Mouse (Mus musculus): Measurements from ENCODE around the gene Dld. TPM values are rescaled to one million over a fixed set of nuclear protein-coding genes. Genes with fewer than 3 reads are reported as not detected.
A peak's percentile ranks its signal among the peaks of the same experiment; 100 is the strongest.

Gene Dld
- 166 and 209 TPM in 2 replicates for polyA plus RNA-seq (2016; fragmentation: Nextera tagmentation; extraction: Ambion mirVana)

GRCm38 (mm10) chr12:31350944-31351928 lies at the start of gene Dld:
Gene Dld, minus strand, starts transcription at chr12:31351453.
- 5% methylated on average over 66 of the region's 66 CpGs for whole genome bisulfite sequencing
- H3K4me1 ChIP-seq: 0 out of 2 replicates have a peak, but pooled peaks cover 7% of the 10 kb centered on the region
- DNase-seq (ENCODE audit: low spot score): peak; percentile 98
- peak within 1 kb of the TSS; percentile 94 for H3K4me3 ChIP-seq
- no peaks in the 10 kb centered on the region for H3K9me3 ChIP-seq
- H3K27me3 ChIP-seq (ENCODE audit: insufficient read depth, poor library complexity, severe bottlenecking): no peaks in the 10 kb centered on the region
- H3K36me3 ChIP-seq: peaks cover 28% of the 10 kb centered on the region
- peak within 1 kb of the TSS; percentile 95 for H3K27ac ChIP-seq

GRCm38 (mm10) chr12:31400821-31401220 lies 49.6 kb upstream of the Dld start:
- no peaks in the 10 kb centered on the region for H3K9me3 ChIP-seq
- H3K27me3 ChIP-seq (ENCODE audit: insufficient read depth, poor library complexity, severe bottlenecking): no peaks in the 10 kb centered on the region
- WGBS: 91% methylated on average over 1 of the region's 1 CpGs
- no peaks in the 10 kb centered on the region for H3K36me3 ChIP-seq
- no peaks in the 10 kb centered on the region for H3K4me1 ChIP-seq
- H3K27ac ChIP-seq: no peak overlapping the region
- no peak overlapping the region for H3K4me3 ChIP-seq
- no peak for DNase-seq (ENCODE audit: low spot score)

- 83% methylated on average over 4 of the region's 4 CpGs for WGBS
- H3K27ac ChIP-seq: no peak overlapping the region
- no peak for DNase-seq (ENCODE audit: low spot score)
These were observed 46.5 kb upstream of the Dld start for GRCm38 (mm10) chr12:31397709-31398108.

GRCm38 (mm10) chr12:31395895-31396294 lies 44.6 kb upstream of the Dld start:
- DNase-seq (ENCODE audit: low spot score): no peak
- no peaks in the 10 kb centered on the region for H3K9me3 ChIP-seq
- H3K27ac ChIP-seq: no peak overlapping the region
- H3K36me3 ChIP-seq: no peaks in the 10 kb centered on the region
- WGBS: 80% methylated on average over 1 of the region's 1 CpGs
- no peaks in the 10 kb centered on the region for H3K27me3 ChIP-seq (ENCODE audit: insufficient read depth, poor library complexity, severe bottlenecking)
- H3K4me1 ChIP-seq: no peaks in the 10 kb centered on the region
- H3K4me3 ChIP-seq: no peak overlapping the region

More at GRCm38 (mm10) chr12:31397709-31398108, 46.5 kb upstream of the Dld start:
- Histone ChIP-seq H3K27me3 (ENCODE audit: insufficient read depth, poor library complexity, severe bottlenecking) (no peaks in the 10 kb centered on the region), H3K9me3 (no peaks in the 10 kb centered on the region), H3K36me3 (no peaks in the 10 kb centered on the region), H3K4me1 (no peaks in the 10 kb centered on the region), H3K4me3 (no peak overlapping the region)

GRCm38 (mm10) chr12:31391696-31392095 lies 40.4 kb upstream of the Dld start:
- no peaks in the 10 kb centered on the region for H3K36me3 ChIP-seq
- H3K27ac ChIP-seq: no peak overlapping the region
- no peaks in the 10 kb centered on the region for H3K4me1 ChIP-seq
- H3K4me3 ChIP-seq: no peak overlapping the region
- 94% methylated on average over 12 of the region's 12 CpGs for WGBS
- no peaks in the 10 kb centered on the region for H3K27me3 ChIP-seq (ENCODE audit: insufficient read depth, poor library complexity, severe bottlenecking)
- no peaks in the 10 kb centered on the region for H3K9me3 ChIP-seq
- DNase-seq (ENCODE audit: low spot score): no peak

- Histone ChIP-seq H3K27ac (no peak within 1 kb of the TSS), H3K36me3 (no peaks in the 10 kb centered on the region), H3K4me3 (no peak within 1 kb of the TSS), H3K4me1 (no peaks in the 10 kb centered on the region), H3K9me3 (no peaks in the 10 kb centered on the region), H3K27me3 (ENCODE audit: insufficient read depth, poor library complexity, severe bottlenecking) (no peaks in the 10 kb centered on the region)
- DNase-seq (ENCODE audit: low spot score): no peak
- 86% methylated on average over 3 of the region's 3 CpGs for WGBS
These were observed 39.3 kb upstream of the Dld start, which contains the start of gene Slc26a3 for GRCm38 (mm10) chr12:31390571-31390970. Gene Slc26a3, plus strand, starts transcription at chr12:31390871.

GRCm38 (mm10) chr12:31387303-31387702 lies 36.0 kb upstream of the Dld start:
- no peaks in the 10 kb centered on the region for H3K9me3 ChIP-seq
- no peak overlapping the region for H3K4me3 ChIP-seq
- no peaks in the 10 kb centered on the region for H3K36me3 ChIP-seq
- H3K27me3 ChIP-seq (ENCODE audit: insufficient read depth, poor library complexity, severe bottlenecking): no peaks in the 10 kb centered on the region
- 36% methylated on average over 3 of the region's 3 CpGs for WGBS
- no peak overlapping the region for H3K27ac ChIP-seq
- no peak for DNase-seq (ENCODE audit: low spot score)
- H3K4me1 ChIP-seq: no peaks in the 10 kb centered on the region

GRCm38 (mm10) chr12:31382451-31382850 lies 31.2 kb upstream of the Dld start:
- Histone ChIP-seq H3K9me3 (no peaks in the 10 kb centered on the region), H3K4me3 (no peak overlapping the region), H3K27me3 (ENCODE audit: insufficient read depth, poor library complexity, severe bottlenecking) (no peaks in the 10 kb centered on the region), H3K4me1 (peaks cover 5% of the 10 kb centered on the region), H3K36me3 (no peaks in the 10 kb centered on the region), H3K27ac (no peak overlapping the region)
- no peak for DNase-seq (ENCODE audit: low spot score)
- 55% methylated on average over 2 of the region's 2 CpGs for WGBS

- Histone ChIP-seq H3K27ac (no peak overlapping the region), H3K4me1 (peaks cover 21% of the 10 kb centered on the region), H3K27me3 (ENCODE audit: insufficient read depth, poor library complexity, severe bottlenecking) (no peaks in the 10 kb centered on the region), H3K4me3 (no peak overlapping the region), H3K36me3 (no peaks in the 10 kb centered on the region), H3K9me3 (no peaks in the 10 kb centered on the region)
- 18% methylated on average over 2 of the region's 2 CpGs for WGBS
- no peak for DNase-seq (ENCODE audit: low spot score)
These were observed 29.6 kb upstream of the Dld start for GRCm38 (mm10) chr12:31380878-31381277.

GRCm38 (mm10) chr12:31377241-31377640 lies 26.0 kb upstream of the Dld start:
- Histone ChIP-seq H3K36me3 (no peaks in the 10 kb centered on the region), H3K4me3 (peak overlapping the region; percentile 51; the same call in 1 of the 2 replicates), H3K27me3 (ENCODE audit: insufficient read depth, poor library complexity, severe bottlenecking) (no peaks in the 10 kb centered on the region), H3K27ac (peak overlapping the region; percentile 37), H3K9me3 (no peaks in the 10 kb centered on the region), H3K4me1 (peaks cover 35% of the 10 kb centered on the region)
- WGBS: 62% methylated on average over 11 of the region's 11 CpGs
- DNase-seq (ENCODE audit: low spot score): no peak

- Histone ChIP-seq H3K4me3 (peak overlapping the region; percentile 51), H3K27me3 (ENCODE audit: insufficient read depth, poor library complexity, severe bottlenecking) (no peaks in the 10 kb centered on the region), H3K9me3 (no peaks in the 10 kb centered on the region), H3K27ac (peak overlapping the region; percentile 37), H3K4me1 (peaks cover 39% of the 10 kb centered on the region), H3K36me3 (no peaks in the 10 kb centered on the region)
- 5% methylated on average over 13 of the region's 13 CpGs for WGBS
- DNase-seq (ENCODE audit: low spot score): peak; percentile 84
These were observed 25.2 kb upstream of the Dld start for GRCm38 (mm10) chr12:31376326-31376950.

- Histone ChIP-seq H3K9me3 (no peaks in the 10 kb centered on the region), H3K27ac (no peak overlapping the region), H3K4me3 (no peak overlapping the region), H3K27me3 (ENCODE audit: insufficient read depth, poor library complexity, severe bottlenecking) (no peaks in the 10 kb centered on the region), H3K4me1 (peaks cover 35% of the 10 kb centered on the region), H3K36me3 (no peaks in the 10 kb centered on the region)
- DNase-seq (ENCODE audit: low spot score): no peak
- 53% methylated on average over 4 of the region's 4 CpGs for WGBS
These were observed 24.0 kb upstream of the Dld start for GRCm38 (mm10) chr12:31375283-31375615.

- Histone ChIP-seq H3K27ac (no peak overlapping the region), H3K27me3 (ENCODE audit: insufficient read depth, poor library complexity, severe bottlenecking) (no peaks in the 10 kb centered on the region), H3K4me1 (peaks cover 35% of the 10 kb centered on the region), H3K36me3 (no peaks in the 10 kb centered on the region), H3K9me3 (no peaks in the 10 kb centered on the region), H3K4me3 (no peak overlapping the region)
- DNase-seq (ENCODE audit: low spot score): no peak
- 43% methylated on average over 9 of the region's 9 CpGs for WGBS
These were observed 23.5 kb upstream of the Dld start for GRCm38 (mm10) chr12:31374603-31375282.
